Mouse (Mus musculus) megakaryocyte-erythroid progenitor cell, adult 5-6 weeks (primary cell): ENCODE results near the gene Sirpb1b. TPM values are rescaled to one million over a fixed set of nuclear protein-coding genes. Genes with fewer than 3 reads are reported as not detected.
"Not testable (repeated sequence)": the region's sequence is repeated elsewhere in the genome, so short reads cannot be mapped to it uniquely, and the experiment has no call there.

Experiments used
- ATAC-seq: replicated peaks from 2 replicates; pipeline ENCODE4 v1.8.0; 2016; ENCODE audit warnings: mild to moderate bottlenecking, inconsistent platforms; ENCODE audit not compliant: severe bottlenecking, poor library complexity, low FRiP score, low TSS enrichment
- total RNA-seq, 2 experiments: library from RNA; stranded (forward) in 1 of 2; stranded (reverse) in 1 of 2; fragments of 200-1000, 215-1000 nt in 1 of 2; fragments of >200 nt in 1 of 2; fragmentation: Nextera tagmentation in 1 of 2; gene quantifications; 2 replicates each; pipeline ENCODE4 v1.2.3; 2014 to 2017

Gene Sirpb1b
- total RNA-seq (2014; fragmentation: Nextera tagmentation) (not detected in 2 replicates), total RNA-seq (2017) (not detected in 2 replicates)

DNA sequence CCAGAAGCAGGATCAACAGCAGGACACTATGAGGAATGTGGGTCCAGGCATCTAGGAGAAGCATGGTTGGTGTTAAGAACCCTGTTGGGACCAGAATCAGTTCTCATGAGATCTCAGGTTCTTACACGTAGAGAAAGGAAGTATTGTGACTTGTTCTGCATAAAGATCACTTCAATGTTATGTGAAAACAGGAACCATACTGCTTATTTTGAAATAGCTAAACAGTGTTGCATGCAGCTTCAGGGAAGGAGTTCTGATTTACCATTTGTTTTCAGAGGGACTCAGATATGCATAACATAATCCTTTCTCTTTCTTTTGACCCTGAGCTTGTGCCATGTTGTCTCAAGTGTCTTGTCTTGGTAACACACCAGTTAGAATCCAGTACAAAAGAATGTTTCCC, at the start of gene Sirpb1b:
TSS of gene Sirpb1b (minus strand) at position 179 of the 400 bp plus-strand sequence.
- not testable (repeated sequence) for ATAC-seq

DNA sequence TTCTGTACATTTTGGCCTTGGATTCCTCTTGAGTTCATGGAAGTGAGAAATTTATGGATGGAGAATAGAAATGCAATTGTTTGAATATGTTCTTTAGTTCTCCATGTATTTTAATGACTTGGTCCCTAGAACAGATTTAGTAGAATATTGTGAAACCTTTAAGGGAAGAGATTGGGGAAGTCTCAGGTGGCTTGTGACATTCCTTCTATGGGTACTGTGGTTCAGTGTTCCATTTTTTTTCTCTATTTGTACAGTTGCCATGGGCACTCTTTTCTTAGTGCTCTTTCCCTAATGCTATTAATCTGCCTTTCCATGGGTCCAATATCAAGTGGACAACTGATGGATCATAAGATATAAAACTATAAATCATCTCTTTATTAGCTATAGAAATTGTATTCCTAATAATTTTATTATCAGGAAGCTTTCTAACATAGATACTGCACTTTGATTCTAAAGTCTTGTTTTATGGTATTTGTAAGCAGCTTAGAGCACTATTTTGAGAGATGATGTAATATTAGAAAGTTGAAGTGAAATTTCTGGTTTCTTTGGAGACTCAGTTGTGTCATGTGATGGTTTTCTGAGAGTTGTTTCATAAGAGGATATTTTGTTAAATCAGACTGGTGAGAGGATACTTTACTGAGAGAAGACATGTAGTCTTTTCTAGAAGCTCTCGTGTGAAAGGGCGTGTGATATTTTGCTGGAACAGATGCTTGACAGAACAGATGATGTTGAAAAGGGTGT, 15.7 kb upstream of the Sirpb1b start:
- not testable (repeated sequence) for ATAC-seq

- ATAC-seq = not testable (repeated sequence)
Measured at GRCm38 (mm10) chr3:15586665-15587064, 11.8 kb upstream of the Sirpb1b start.

GRCm38 (mm10) chr3:15583452-15583851, 8.6 kb upstream of the Sirpb1b start:
- ATAC-seq = no peak

GRCm38 (mm10) chr3:15582948-15583347, 8.1 kb upstream of the Sirpb1b start:
- not testable (repeated sequence) for ATAC-seq

DNA sequence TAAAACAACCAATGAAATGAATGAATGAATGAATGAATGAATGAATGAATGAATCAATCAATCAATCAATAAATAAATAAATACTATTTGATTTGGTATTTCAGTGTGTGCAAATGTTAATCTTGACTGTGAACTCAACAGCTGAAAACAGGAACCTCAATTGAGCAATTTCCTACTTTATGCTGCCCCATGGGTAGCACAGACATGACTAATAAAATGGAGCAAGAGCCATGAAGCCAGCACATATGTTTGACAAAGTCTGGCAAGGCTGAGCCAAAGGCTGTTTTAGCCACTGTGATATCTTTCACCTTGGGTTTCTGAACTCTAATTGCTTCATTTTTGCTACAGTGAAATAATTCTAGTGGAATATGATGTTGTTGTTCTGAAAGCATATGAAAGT, 1.6 kb upstream of the Sirpb1b start:
- not testable (repeated sequence) for ATAC-seq

- ATAC-seq = no peak
Measured at GRCm38 (mm10) chr3:15528589-15528988, 46.3 kb downstream of the Sirpb1b start.

DNA sequence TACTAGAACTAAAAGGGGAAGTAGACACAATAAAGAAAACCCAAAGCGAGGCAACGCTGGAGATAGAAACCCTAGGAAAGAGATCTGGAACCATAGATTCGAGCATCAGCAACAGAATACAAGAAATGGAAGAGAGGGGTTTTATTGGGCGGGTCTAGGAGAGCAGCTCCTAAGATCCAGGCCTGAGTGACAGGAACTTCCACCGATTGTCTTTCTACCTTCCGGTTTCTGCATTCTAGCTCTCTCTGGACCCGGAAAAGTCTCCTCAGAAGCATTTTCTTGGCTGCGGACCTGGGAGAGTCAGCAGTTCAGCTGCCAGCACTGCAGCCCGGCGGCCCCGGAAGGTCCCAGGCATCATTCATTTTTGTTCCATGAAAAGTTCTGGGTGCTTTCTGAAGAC, 61.3 kb downstream of the Sirpb1b start:
- ATAC-seq = not testable (repeated sequence)

GRCm38 (mm10) chr3:15507792-15508321, 67.0 kb downstream of the Sirpb1b start:
- ATAC-seq = not testable (repeated sequence)

GRCm38 (mm10) chr3:15474831-15475230, 100.0 kb downstream of the Sirpb1b start:
- ATAC-seq = not testable (repeated sequence)

- ATAC-seq = not testable (repeated sequence)
Measured at GRCm38 (mm10) chr3:15470158-15470557, 104.7 kb downstream of the Sirpb1b start.

Other genes starting within 250 kb of the Sirpb1b start
- gene Gm9733, start 242.8 kb downstream of the Sirpb1b start, total RNA-seq (2014; fragmentation: Nextera tagmentation) = not detected in 2 replicates
- gene Gm9733, start 242.8 kb downstream of the Sirpb1b start, total RNA-seq (2017) = not detected in 2 replicates
- not detected in 2 replicates for gene Sirpb1a, start 148.5 kb downstream of the Sirpb1b start, total RNA-seq (2014; fragmentation: Nextera tagmentation)
- not detected in 2 replicates for gene Sirpb1a, start 148.5 kb downstream of the Sirpb1b start, total RNA-seq (2017)